Mouse (Mus musculus): Measurements from ENCODE around the gene Gstt1. TPM values are rescaled to one million over a fixed set of nuclear protein-coding genes. Genes with fewer than 3 reads are reported as not detected.
A peak's percentile ranks its signal among the peaks of the same experiment; 100 is the strongest.

Gstt1 gene
- polyA plus RNA-seq, 2 experiments: 68.8 to 71.5 TPM

- H3K27me3 ChIP-seq (ENCODE audit: control insufficient read depth, insufficient read depth, low read length): no peaks in the 10 kb centered on the region
- ATAC-seq (ENCODE audit: insufficient read depth) (peak; percentile 66), DNase-seq (ENCODE audit: low read depth in 3 of 3, low spot score in 3 of 3) (peak; percentile 82 to 90 (median 87))
- H3K36me3 ChIP-seq (replicated peaks; ENCODE audit: control insufficient read depth, insufficient read depth, low read depth): peaks cover 2% of the 10 kb centered on the region
- under 1% methylated on average over 27 of the region's 27 CpGs for WGBS (ENCODE audit: insufficient replicate concordance)
- H3K4me3 ChIP-seq (ENCODE audit: insufficient read depth in 1 of 2, low read depth in 2 of 2, low read length in 2 of 2): peak overlapping the region; percentile 84 to 89
- no peak; the same call in 1 of the 2 replicates for TF ChIP-seq EP300 (IDR thresholded peaks at IDR 0.05; ENCODE audit: low read depth)
- peak; percentile 89 for TF ChIP-seq CTCF (IDR thresholded peaks at IDR 0.05; ENCODE audit: low read depth)
- H3K4me2 ChIP-seq (ENCODE audit: low read depth): peak overlapping the region; percentile 93
- peak overlapping the region; percentile 75 for H3K9ac ChIP-seq (replicated peaks)
- H3K27ac ChIP-seq: peak overlapping the region; percentile 96
- no peaks in the 10 kb centered on the region for H3K9me3 ChIP-seq (ENCODE audit: control insufficient read depth, low read length)
- peaks cover 8 to 25% of the 10 kb centered on the region in 2 experiments; a peak in 3 of 4 replicates for H3K4me1 ChIP-seq (replicated peaks; ENCODE audit: control insufficient read depth in 2 of 2, insufficient read depth in 2 of 2, low read length in 1 of 2)
Measured at GRCm38 (mm10) chr10:75764519-75765473, 33.6 kb downstream of the Gstt1 start.

GRCm38 (mm10) chr10:75763682-75764518 lies 34.5 kb downstream of the Gstt1 start, which contains the start of gene Cabin1:
Gene Cabin1 (minus strand): TSS chr10:75764341.
- Histone ChIP-seq H3K4me1 (replicated peaks; ENCODE audit: control insufficient read depth in 2 of 2, insufficient read depth in 2 of 2, low read length in 1 of 2) (peaks cover 8 to 25% of the 10 kb centered on the region in 2 experiments; a peak in 3 of 4 replicates), H3K27me3 (ENCODE audit: control insufficient read depth, insufficient read depth, low read length) (no peaks in the 10 kb centered on the region), H3K9ac (replicated peaks) (peak within 1 kb of the TSS; percentile 85), H3K27ac (peak within 1 kb of the TSS; percentile 96), H3K36me3 (replicated peaks; ENCODE audit: control insufficient read depth, insufficient read depth, low read depth) (peaks cover 6% of the 10 kb centered on the region), H3K9me3 (ENCODE audit: control insufficient read depth, low read length) (no peaks in the 10 kb centered on the region), H3K4me2 (ENCODE audit: low read depth) (peak within 1 kb of the TSS; percentile 93), H3K4me3 (ENCODE audit: insufficient read depth in 1 of 2, low read depth in 2 of 2, low read length in 2 of 2) (peak within 1 kb of the TSS; percentile 84 to 89)
- TF ChIP-seq EP300 (IDR thresholded peaks at IDR 0.05; ENCODE audit: low read depth) (no peak), CTCF (IDR thresholded peaks at IDR 0.05; ENCODE audit: low read depth) (0 out of 2 replicates have a peak, but pooled peaks have one; percentile 13)
- under 1% methylated on average over 61 of the region's 61 CpGs for WGBS (ENCODE audit: insufficient replicate concordance)
- peak; percentile 92 for ATAC-seq (ENCODE audit: insufficient read depth)
- peak; percentile 98 to 99 (median 98) for DNase-seq (ENCODE audit: low read depth in 3 of 3, low spot score in 3 of 3)

GRCm38 (mm10) chr10:75762413-75762812 lies 36.0 kb downstream of the Gstt1 start:
- Histone ChIP-seq H3K36me3 (replicated peaks; ENCODE audit: control insufficient read depth, insufficient read depth, low read depth) (peaks cover 10% of the 10 kb centered on the region), H3K4me3 (ENCODE audit: insufficient read depth in 1 of 2, low read depth in 2 of 2, low read length in 2 of 2) (peak overlapping the region; percentile 53 to 84; a peak in 3 of 4 replicates), H3K27ac (peak overlapping the region; percentile 69), H3K4me2 (ENCODE audit: low read depth) (peak overlapping the region; percentile 75), H3K9me3 (ENCODE audit: control insufficient read depth, low read length) (no peaks in the 10 kb centered on the region), H3K4me1 (replicated peaks; ENCODE audit: control insufficient read depth in 2 of 2, insufficient read depth in 2 of 2, low read length in 1 of 2) (peaks cover 8 to 25% of the 10 kb centered on the region in 2 experiments; a peak in 3 of 4 replicates), H3K9ac (replicated peaks) (peak overlapping the region; percentile 68), H3K27me3 (ENCODE audit: control insufficient read depth, insufficient read depth, low read length) (no peaks in the 10 kb centered on the region)
- TF ChIP-seq EP300 (IDR thresholded peaks at IDR 0.05; ENCODE audit: low read depth): peak; percentile 76
- TF ChIP-seq CTCF (IDR thresholded peaks at IDR 0.05; ENCODE audit: low read depth): no peak
- 37% methylated on average over 3 of the region's 3 CpGs for WGBS (ENCODE audit: insufficient replicate concordance)
- DNase-seq (ENCODE audit: low read depth in 3 of 3, low spot score in 3 of 3) (peak; percentile 64 to 68 (median 67)), ATAC-seq (ENCODE audit: insufficient read depth) (peak; percentile 38)

- Histone ChIP-seq H3K27ac (no peak overlapping the region), H3K9ac (replicated peaks) (no peak overlapping the region), H3K4me2 (ENCODE audit: low read depth) (no peak overlapping the region), H3K4me3 (ENCODE audit: insufficient read depth in 1 of 2, low read depth in 2 of 2, low read length in 2 of 2) (no peak overlapping the region), H3K27me3 (ENCODE audit: control insufficient read depth, insufficient read depth, low read length) (no peaks in the 10 kb centered on the region), H3K36me3 (replicated peaks; ENCODE audit: control insufficient read depth, insufficient read depth, low read depth) (peaks cover 18% of the 10 kb centered on the region), H3K4me1 (replicated peaks; ENCODE audit: control insufficient read depth in 2 of 2, insufficient read depth in 2 of 2, low read length in 1 of 2) (peaks cover 6 to 20% of the 10 kb centered on the region in 2 experiments; a peak in 3 of 4 replicates), H3K9me3 (ENCODE audit: control insufficient read depth, low read length) (no peaks in the 10 kb centered on the region)
- 83% methylated on average over 3 of the region's 3 CpGs for WGBS (ENCODE audit: insufficient replicate concordance)
- DNase-seq (ENCODE audit: low read depth in 3 of 3, low spot score in 3 of 3): no peak
- no peak for TF ChIP-seq EP300 (IDR thresholded peaks at IDR 0.05; ENCODE audit: low read depth)
- peak; percentile 28; the same call in 1 of the 2 replicates for TF ChIP-seq CTCF (IDR thresholded peaks at IDR 0.05; ENCODE audit: low read depth)
- ATAC-seq (ENCODE audit: insufficient read depth): no peak
Measured at GRCm38 (mm10) chr10:75760311-75760710, 38.1 kb downstream of the Gstt1 start.

Data from liver, embryonic 14.5 days (tissue).